In genomic region chr15:88360375-88361035, GRCm38 (mm10) we compare ENCODE assay signal across 11 mouse cellular contexts.
A peak's percentile ranks its signal among the peaks of the same experiment; 100 is the strongest.
DNase-seq lines count a peak whose midpoint lies in the region; ATAC-seq lines count a peak whose summit lies in the region.
"Had no signal": no experiment of that assay in that cellular context is flagged by ENCODE, and none has a peak within 500 bp of the region (broad histone marks: within the 10 kb centered on the region; RNA-seq: fewer than 3 reads in every experiment).

No protein-coding gene starts in this region.

- H3K27ac ChIP-seq in embryonic facial prominence, embryonic 11.5 days (replicated peaks; ENCODE audit: low read depth, low read length) = no peak overlapping the region
- H3K27ac ChIP-seq in embryonic facial prominence, embryonic 10.5 days (replicated peaks) = no peak overlapping the region
- 0 out of 2 replicates have a peak overlapping the region, but pooled peaks have one; percentile 29 for H3K27ac ChIP-seq in midbrain, embryonic 15.5 days
- no peak overlapping the region for H3K27ac ChIP-seq in midbrain, embryonic 10.5 days (replicated peaks)
- peak overlapping the region; percentile 47 for H3K27ac ChIP-seq in hindbrain, embryonic 14.5 days
- H3K27ac ChIP-seq in heart, embryonic 11.5 days (ENCODE audit: low read depth, low read length) = no peak overlapping the region
- H3K27ac ChIP-seq: intestine, embryonic 15.5 days had no signal

- peak; percentile 48 for DNase-seq in embryonic facial prominence, embryonic 11.5 days (ENCODE audit: low spot score)
- DNase-seq in embryonic facial prominence, embryonic 10.5 days (ENCODE audit: low spot score) = no peak
- no peak for DNase-seq in midbrain, embryonic 10.5 days (ENCODE audit: low spot score)
- peak; percentile 52 for DNase-seq in hindbrain, embryonic 14.5 days (ENCODE audit: low spot score)
- peak; percentile 83 for DNase-seq in retina, embryonic 14.5 days (ENCODE audit: low spot score)
- DNase-seq in frontal cortex, postnatal 10 days (ENCODE audit: low spot score in 2 of 2) = no peak

- no peaks in the 10 kb centered on the region for H3K36me3 ChIP-seq in embryonic facial prominence, embryonic 11.5 days (replicated peaks; ENCODE audit: control insufficient read depth, insufficient read depth, low read depth, low read length)
- H3K36me3 ChIP-seq in embryonic facial prominence, embryonic 10.5 days (replicated peaks) = no peaks in the 10 kb centered on the region
- H3K36me3 ChIP-seq in midbrain, embryonic 15.5 days (replicated peaks) = no peaks in the 10 kb centered on the region
- no peaks in the 10 kb centered on the region for H3K36me3 ChIP-seq in midbrain, embryonic 10.5 days
- H3K36me3 ChIP-seq in hindbrain, embryonic 14.5 days (replicated peaks; ENCODE audit: control insufficient read depth, insufficient read depth) = no peaks in the 10 kb centered on the region
- no peaks in the 10 kb centered on the region for H3K36me3 ChIP-seq in heart, embryonic 11.5 days (ENCODE audit: control insufficient read depth, insufficient read depth, low read length)
- H3K36me3 ChIP-seq: intestine, embryonic 15.5 days had no signal

- WGBS in embryonic facial prominence, embryonic 11.5 days = 33% methylated on average over 12 of the region's 12 CpGs
- 41% methylated on average over 12 of the region's 12 CpGs for WGBS in embryonic facial prominence, embryonic 10.5 days
- WGBS in midbrain, embryonic 15.5 days = 44% methylated on average over 12 of the region's 12 CpGs
- WGBS in midbrain, embryonic 10.5 days = 73% methylated on average over 12 of the region's 12 CpGs
- WGBS in hindbrain, embryonic 14.5 days = 24% methylated on average over 12 of the region's 12 CpGs
- WGBS in heart, embryonic 11.5 days (ENCODE audit: insufficient replicate concordance) = 46% methylated on average over 12 of the region's 12 CpGs

- no peaks in the 10 kb centered on the region for H3K9me3 ChIP-seq in embryonic facial prominence, embryonic 11.5 days (replicated peaks; ENCODE audit: control insufficient read depth, low read length)
- no peaks in the 10 kb centered on the region for H3K9me3 ChIP-seq in embryonic facial prominence, embryonic 10.5 days
- H3K9me3 ChIP-seq in midbrain, embryonic 15.5 days = no peaks in the 10 kb centered on the region
- H3K9me3 ChIP-seq in midbrain, embryonic 10.5 days (replicated peaks) = no peaks in the 10 kb centered on the region
- H3K9me3 ChIP-seq in hindbrain, embryonic 14.5 days (ENCODE audit: control insufficient read depth, low read length) = no peaks in the 10 kb centered on the region
- no peaks in the 10 kb centered on the region for H3K9me3 ChIP-seq in heart, embryonic 11.5 days (replicated peaks; ENCODE audit: control insufficient read depth, low read length)
- H3K9me3 ChIP-seq: intestine, embryonic 15.5 days had no signal

- no peaks in the 10 kb centered on the region for H3K4me1 ChIP-seq in embryonic facial prominence, embryonic 11.5 days (ENCODE audit: control insufficient read depth, insufficient read depth, low read length)
- H3K4me1 ChIP-seq in embryonic facial prominence, embryonic 10.5 days = peaks cover 26% of the 10 kb centered on the region
- H3K4me1 ChIP-seq in midbrain, embryonic 15.5 days = peaks cover 9% of the 10 kb centered on the region; the same call in 1 of the 2 replicates
- H3K4me1 ChIP-seq in midbrain, embryonic 10.5 days = 0 out of 2 replicates have a peak, but pooled peaks cover 4% of the 10 kb centered on the region
- H3K4me1 ChIP-seq in hindbrain, embryonic 14.5 days (replicated peaks; ENCODE audit: control insufficient read depth, insufficient read depth, low read length) = 0 out of 2 replicates have a peak, but pooled peaks cover 19% of the 10 kb centered on the region
- no peaks in the 10 kb centered on the region for H3K4me1 ChIP-seq in heart, embryonic 11.5 days (ENCODE audit: control insufficient read depth, insufficient read depth, low read length)
- H3K4me1 ChIP-seq: intestine, embryonic 15.5 days; megakaryocyte, embryonic 14.5 days had no signal

- H3K4me3 ChIP-seq in embryonic facial prominence, embryonic 11.5 days (ENCODE audit: low read depth, low read length) = no peak overlapping the region
- no peak overlapping the region for H3K4me3 ChIP-seq in embryonic facial prominence, embryonic 10.5 days
- H3K4me3 ChIP-seq in midbrain, embryonic 15.5 days = no peak overlapping the region
- no peak overlapping the region for H3K4me3 ChIP-seq in midbrain, embryonic 10.5 days
- H3K4me3 ChIP-seq in hindbrain, embryonic 14.5 days (replicated peaks; ENCODE audit: low read length) = no peak overlapping the region
- no peak overlapping the region for H3K4me3 ChIP-seq in heart, embryonic 11.5 days (ENCODE audit: low read depth, low read length)
- H3K4me3 ChIP-seq: intestine, embryonic 15.5 days; megakaryocyte, embryonic 14.5 days had no signal

- H3K27me3 ChIP-seq in embryonic facial prominence, embryonic 11.5 days (ENCODE audit: control insufficient read depth, insufficient read depth, low read length) = no peaks in the 10 kb centered on the region
- H3K27me3 ChIP-seq in embryonic facial prominence, embryonic 10.5 days (replicated peaks; ENCODE audit: low read depth, poor library complexity, severe bottlenecking) = no peaks in the 10 kb centered on the region
- no peaks in the 10 kb centered on the region for H3K27me3 ChIP-seq in midbrain, embryonic 15.5 days (replicated peaks)
- H3K27me3 ChIP-seq in midbrain, embryonic 10.5 days (ENCODE audit: low read depth, poor library complexity, severe bottlenecking) = no peaks in the 10 kb centered on the region
- H3K27me3 ChIP-seq in hindbrain, embryonic 14.5 days (ENCODE audit: control insufficient read depth, insufficient read depth, low read length) = no peaks in the 10 kb centered on the region
- H3K27me3 ChIP-seq in heart, embryonic 11.5 days (ENCODE audit: control insufficient read depth, insufficient read depth, low read length) = no peaks in the 10 kb centered on the region
- H3K27me3 ChIP-seq: intestine, embryonic 15.5 days; megakaryocyte, embryonic 14.5 days had no signal

- no peak overlapping the region for H3K9ac ChIP-seq in embryonic facial prominence, embryonic 11.5 days (replicated peaks; ENCODE audit: low read length)
- H3K9ac ChIP-seq in midbrain, embryonic 15.5 days = no peak overlapping the region
- no peak overlapping the region for H3K9ac ChIP-seq in hindbrain, embryonic 14.5 days
- H3K9ac ChIP-seq in heart, embryonic 11.5 days (ENCODE audit: low read depth, low read length) = no peak overlapping the region
- H3K9ac ChIP-seq: intestine, embryonic 15.5 days had no signal

- ATAC-seq in embryonic facial prominence, embryonic 11.5 days (replicated peaks; ENCODE audit: insufficient number of reproducible peaks, low FRiP score, low TSS enrichment, low read depth) = no peak
- ATAC-seq in midbrain, embryonic 15.5 days (replicated peaks) = no peak
- peak; percentile 17; the same call in 1 of the 2 replicates for ATAC-seq in hindbrain, embryonic 14.5 days (ENCODE audit: low FRiP score)
- ATAC-seq in heart, embryonic 11.5 days (replicated peaks; ENCODE audit: insufficient number of reproducible peaks, low FRiP score, low TSS enrichment) = no peak
- ATAC-seq: intestine, embryonic 15.5 days had no signal

- H3K4me2 ChIP-seq in embryonic facial prominence, embryonic 11.5 days (ENCODE audit: low read depth, low read length) = no peak overlapping the region
- no peak overlapping the region for H3K4me2 ChIP-seq in midbrain, embryonic 15.5 days
- H3K4me2 ChIP-seq in hindbrain, embryonic 14.5 days (replicated peaks) = no peak overlapping the region
- no peak overlapping the region for H3K4me2 ChIP-seq in heart, embryonic 11.5 days
- H3K4me2 ChIP-seq: intestine, embryonic 15.5 days; liver, embryonic 11.5 days had no signal

Comparison
In these comparisons a context has a peak if more than half of its experiments do, and no peak if none do; other contexts are left out.
1. DNase-seq: peak in embryonic facial prominence, embryonic 11.5 days (single experiment), hindbrain, embryonic 14.5 days (single experiment) and retina, embryonic 14.5 days (single experiment); none in embryonic facial prominence, embryonic 10.5 days (single experiment), midbrain, embryonic 10.5 days (single experiment) and frontal cortex, postnatal 10 days (0 of 2).
2. H3K27ac ChIP-seq: peak in midbrain, embryonic 15.5 days (single experiment) and hindbrain, embryonic 14.5 days (single experiment); none in embryonic facial prominence, embryonic 11.5 days (single experiment), embryonic facial prominence, embryonic 10.5 days (single experiment), midbrain, embryonic 10.5 days (single experiment) and heart, embryonic 11.5 days (single experiment).